Mouse (Mus musculus) myocyte (in vitro differentiated cells): ENCODE data around the gene Hlx. TPM values are rescaled to one million over a fixed set of nuclear protein-coding genes. Genes with fewer than 3 reads are reported as not detected.
A peak's percentile ranks its signal among the peaks of the same experiment; 100 is the strongest.

ENCODE experiments used
- H3K27me3 ChIP-seq: one replicate; pipeline ENCODE4 v1.6.1; 2011; ENCODE audit not compliant: control insufficient read depth, insufficient read depth, insufficient read length
- H3K36me3 ChIP-seq: one replicate; pipeline ENCODE4 v1.6.1; 2011; ENCODE audit not compliant: control insufficient read depth, insufficient read depth
- H3K4me2 ChIP-seq: one replicate; pipeline ENCODE4 v1.6.1; 2011; ENCODE audit warnings: low read depth, control low read depth
- H3K4me3 ChIP-seq: one replicate; pipeline ENCODE4 v1.5.1; 2011; ENCODE audit warnings: mild to moderate bottlenecking, control low read depth, moderate library complexity
- H3K79me2 ChIP-seq: one replicate; pipeline ENCODE4 v1.6.1; 2011; ENCODE audit not compliant: control insufficient read depth, insufficient read depth
- H3ac ChIP-seq: one replicate; pipeline ENCODE4 v1.6.1; 2011; ENCODE audit not compliant: control insufficient read depth, insufficient read length
- CEBPB ChIP-seq: IDR thresholded peaks from 2 replicates; pipeline ENCODE4 v1.6.1; 2011; ENCODE audit warnings: mild to moderate bottlenecking, moderate library complexity; ENCODE audit not compliant: poor library complexity, insufficient read depth, severe bottlenecking
- E2F4 ChIP-seq: IDR thresholded peaks from one replicate; pipeline ENCODE4 v1.6.1; 2011; ENCODE audit warnings: mild to moderate bottlenecking, control low read depth, moderate library complexity; ENCODE audit not compliant: insufficient read depth
- MAX ChIP-seq: IDR thresholded peaks from one replicate; pipeline ENCODE4 v1.6.1; 2011; ENCODE audit warnings: low read depth, mild to moderate bottlenecking, control low read depth
- MYOD1 ChIP-seq, 3 experiments: IDR thresholded peaks; one replicate each; pipeline ENCODE4 v1.6.1; 2011; ENCODE audit warnings: control low read depth in 2 of 3, low read depth in 2 of 3, mild to moderate bottlenecking in 2 of 3, moderate library complexity in 1 of 3; ENCODE audit not compliant: insufficient read length in 2 of 3, control insufficient read depth in 1 of 3
- MYOG ChIP-seq, 3 experiments: IDR thresholded peaks; one replicate each; pipeline ENCODE4 v1.6.1; 2011; ENCODE audit warnings: control low read depth in 2 of 3, low read depth in 2 of 3, mild to moderate bottlenecking in 2 of 3; ENCODE audit not compliant: insufficient read length in 2 of 3, control insufficient read depth in 1 of 3, insufficient read depth in 1 of 3
- POLR2A ChIP-seq: IDR thresholded peaks from one replicate; pipeline ENCODE4 v1.6.1; 2011; ENCODE audit warnings: low read depth, mild to moderate bottlenecking, control low read depth, moderate library complexity; ENCODE audit not compliant: insufficient read length
- POLR2AphosphoS2 ChIP-seq: IDR thresholded peaks from one replicate; pipeline ENCODE4 v1.6.1; 2011; ENCODE audit warnings: low read depth, control low read depth; ENCODE audit not compliant: insufficient read length
- REST ChIP-seq: IDR thresholded peaks from one replicate; pipeline ENCODE4 v1.6.1; 2011; ENCODE audit warnings: mild to moderate bottlenecking, control low read depth, moderate library complexity; ENCODE audit not compliant: insufficient read depth, insufficient read length
- SRF ChIP-seq: IDR thresholded peaks from one replicate; pipeline ENCODE4 v1.6.1; 2011; ENCODE audit warnings: low read depth; ENCODE audit not compliant: control insufficient read depth, insufficient read length
- TCF12 ChIP-seq: IDR thresholded peaks from one replicate; pipeline ENCODE4 v1.6.1; 2011; ENCODE audit warnings: mild to moderate bottlenecking, control low read depth; ENCODE audit not compliant: poor library complexity, insufficient read depth, severe bottlenecking
- TCF3 ChIP-seq: IDR thresholded peaks from one replicate; pipeline ENCODE4 v1.6.1; 2011; ENCODE audit warnings: low read depth, control low read depth; ENCODE audit not compliant: insufficient read length
- USF1 ChIP-seq: IDR thresholded peaks from one replicate; pipeline ENCODE4 v1.6.1; 2011; ENCODE audit warnings: low read depth, mild to moderate bottlenecking, control low read depth, moderate library complexity
- polyA plus RNA-seq: library from polyadenylated mRNA; unstranded; fragments of >200 nt; fragmentation: generic; extraction: Trizol; gene quantifications from one replicate; pipeline ENCODE4 v1.2.1, GENCODE M21; 2012; ENCODE audit warnings: missing spikeins

Hlx gene
- polyA plus RNA-seq, 1 experiment: 15.8 TPM

GRCm38 (mm10) chr1:184714515-184714914 is 17.9 kb downstream of the Hlx start:
- H3K4me2 ChIP-seq: no peak overlapping the region
- no peak overlapping the region for H3ac ChIP-seq
- H3K79me2 ChIP-seq: no peaks in the 10 kb centered on the region
- no peaks in the 10 kb centered on the region for H3K27me3 ChIP-seq
- no peak overlapping the region for H3K4me3 ChIP-seq
- H3K36me3 ChIP-seq: no peaks in the 10 kb centered on the region
- TF ChIP-seq MYOG (IDR thresholded peaks at IDR 0.05; ENCODE audit: control insufficient read depth in 1 of 3, insufficient read depth in 1 of 3, insufficient read length in 2 of 3, low read depth in 2 of 3) (no peak), TCF12 (no peak), CEBPB (no peak), MAX (no peak), POLR2AphosphoS2 (no peak), REST (no peak), USF1 (no peak), E2F4 (no peak), MYOD1 (IDR thresholded peaks at IDR 0.05; ENCODE audit: control insufficient read depth in 1 of 3, insufficient read length in 2 of 3, low read depth in 2 of 3) (no peak), SRF (no peak), POLR2A (no peak), TCF3 (no peak)

GRCm38 (mm10) chr1:184713716-184714115 is 18.7 kb downstream of the Hlx start:
- no peaks in the 10 kb centered on the region for H3K79me2 ChIP-seq
- no peak overlapping the region for H3K4me2 ChIP-seq
- no peak overlapping the region for H3ac ChIP-seq
- H3K36me3 ChIP-seq: no peaks in the 10 kb centered on the region
- no peaks in the 10 kb centered on the region for H3K27me3 ChIP-seq
- no peak for TF ChIP-seq POLR2AphosphoS2
- no peak for TF ChIP-seq E2F4
- TF ChIP-seq USF1: no peak
- no peak for TF ChIP-seq POLR2A
- no peak for TF ChIP-seq TCF3
- no peak for TF ChIP-seq SRF
- TF ChIP-seq MYOD1 (IDR thresholded peaks at IDR 0.05; ENCODE audit: control insufficient read depth in 1 of 3, insufficient read length in 2 of 3, low read depth in 2 of 3): peak in 2 of 3 experiments; percentile 14 to 61
- TF ChIP-seq MYOG (IDR thresholded peaks at IDR 0.05; ENCODE audit: control insufficient read depth in 1 of 3, insufficient read depth in 1 of 3, insufficient read length in 2 of 3, low read depth in 2 of 3): peak in 1 of 3 experiments; percentile 51
- H3K4me3 ChIP-seq: no peak overlapping the region

- Histone ChIP-seq H3K27me3 (no peaks in the 10 kb centered on the region), H3K4me3 (no peak overlapping the region), H3ac (no peak overlapping the region), H3K79me2 (no peaks in the 10 kb centered on the region), H3K36me3 (no peaks in the 10 kb centered on the region), H3K4me2 (peak overlapping the region; percentile 75)
- peak in 2 of 3 experiments; percentile 66 to 76 for TF ChIP-seq MYOG (IDR thresholded peaks at IDR 0.05; ENCODE audit: control insufficient read depth in 1 of 3, insufficient read depth in 1 of 3, insufficient read length in 2 of 3, low read depth in 2 of 3)
- TF ChIP-seq MYOD1 (IDR thresholded peaks at IDR 0.05; ENCODE audit: control insufficient read depth in 1 of 3, insufficient read length in 2 of 3, low read depth in 2 of 3): peak; percentile 87 to 98 (median 98)
- TF ChIP-seq REST: no peak
- TF ChIP-seq E2F4: no peak
Measured at GRCm38 (mm10) chr1:184707532-184708248, 24.7 kb downstream of the Hlx start.

GRCm38 (mm10) chr1:184704901-184705300 is 27.5 kb downstream of the Hlx start:
- H3ac ChIP-seq: no peak overlapping the region
- H3K79me2 ChIP-seq: no peaks in the 10 kb centered on the region
- H3K27me3 ChIP-seq: no peaks in the 10 kb centered on the region
- no peak overlapping the region for H3K4me3 ChIP-seq
- no peak for TF ChIP-seq MYOD1 (IDR thresholded peaks at IDR 0.05; ENCODE audit: control insufficient read depth in 1 of 3, insufficient read length in 2 of 3, low read depth in 2 of 3)
- no peak for TF ChIP-seq POLR2A
- no peak for TF ChIP-seq POLR2AphosphoS2
- no peak for TF ChIP-seq TCF3
- TF ChIP-seq REST: no peak
- no peak for TF ChIP-seq USF1
- TF ChIP-seq TCF12: no peak
- TF ChIP-seq SRF: no peak
- H3K36me3 ChIP-seq: no peaks in the 10 kb centered on the region
- no peak overlapping the region for H3K4me2 ChIP-seq

GRCm38 (mm10) chr1:184699295-184699694 is 33.1 kb downstream of the Hlx start:
- H3K36me3 ChIP-seq: no peaks in the 10 kb centered on the region
- no peak overlapping the region for H3ac ChIP-seq
- no peaks in the 10 kb centered on the region for H3K79me2 ChIP-seq
- TF ChIP-seq E2F4 (no peak), MYOG (IDR thresholded peaks at IDR 0.05; ENCODE audit: control insufficient read depth in 1 of 3, insufficient read depth in 1 of 3, insufficient read length in 2 of 3, low read depth in 2 of 3) (no peak), USF1 (no peak), POLR2AphosphoS2 (no peak), REST (no peak), MAX (no peak), POLR2A (no peak), SRF (no peak), TCF12 (no peak), TCF3 (no peak), CEBPB (no peak), MYOD1 (IDR thresholded peaks at IDR 0.05; ENCODE audit: control insufficient read depth in 1 of 3, insufficient read length in 2 of 3, low read depth in 2 of 3) (no peak)
- no peaks in the 10 kb centered on the region for H3K27me3 ChIP-seq
- no peak overlapping the region for H3K4me2 ChIP-seq
- H3K4me3 ChIP-seq: no peak overlapping the region
